8 mouse cellular contexts compared by ENCODE assay signal in the genomic region with DNA sequence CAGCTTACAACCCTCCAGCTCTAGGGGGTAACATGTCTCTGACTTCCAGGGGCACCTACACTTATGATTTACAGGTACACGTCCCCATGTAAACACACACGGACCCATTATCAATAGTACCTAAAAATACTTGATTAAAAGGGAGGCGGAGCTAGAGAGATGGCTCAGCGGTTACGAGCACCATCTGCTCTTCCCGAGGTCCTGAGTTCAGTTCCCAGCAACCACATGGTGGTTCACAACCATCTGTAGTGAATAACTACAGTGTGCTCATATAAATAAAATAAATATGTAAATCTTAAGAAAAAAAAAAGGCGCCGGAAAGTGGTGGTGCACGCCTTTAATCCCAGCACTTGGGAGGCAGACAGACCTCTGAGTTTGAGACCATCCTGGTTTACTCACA. TPM values are rescaled to one million over a fixed set of nuclear protein-coding genes. Genes with fewer than 3 reads are reported as not detected.
DNase-seq lines count a peak whose midpoint lies in the region; ATAC-seq and TF ChIP-seq lines count a peak whose summit lies in the region.

No protein-coding gene starts in this region.

- H3K9me3 ChIP-seq in heart, embryonic 11.5 days (replicated peaks; ENCODE audit: control insufficient read depth, low read length), result no peaks in the 10 kb centered on the region
- H3K9me3 ChIP-seq in ES-Bruce4 (replicated peaks; ENCODE audit: control insufficient read depth, insufficient read depth, low read length, poor library complexity, severe bottlenecking), result no peaks in the 10 kb centered on the region

- H3K27me3 ChIP-seq in heart, embryonic 11.5 days (ENCODE audit: control insufficient read depth, insufficient read depth, low read length), result no peaks in the 10 kb centered on the region
- H3K27me3 ChIP-seq in ES-Bruce4 (ENCODE audit: control insufficient read depth, insufficient read depth, low read length, poor library complexity, severe bottlenecking), result no peaks in the 10 kb centered on the region

- H3K36me3 ChIP-seq in heart, embryonic 11.5 days (ENCODE audit: control insufficient read depth, insufficient read depth, low read length), result no peaks in the 10 kb centered on the region
- H3K36me3 ChIP-seq in ES-Bruce4 (ENCODE audit: control insufficient read depth, insufficient read depth, low read length, poor library complexity, severe bottlenecking), result peaks cover 36% of the 10 kb centered on the region

- H3K4me2 ChIP-seq in heart, embryonic 11.5 days, result peak overlapping the region; percentile 73

- peak overlapping the region; percentile 74; the same call in 1 of the 2 replicates for H3K9ac ChIP-seq in heart, embryonic 11.5 days (ENCODE audit: low read depth, low read length)
- H3K9ac ChIP-seq in ES-Bruce4 (ENCODE audit: low read depth, poor library complexity, severe bottlenecking), result peak overlapping the region; percentile 98

- H3K4me1 ChIP-seq in heart, embryonic 11.5 days (ENCODE audit: control insufficient read depth, insufficient read depth, low read length), result no peaks in the 10 kb centered on the region; the same call in 1 of the 2 replicates
- no peaks in the 10 kb centered on the region for H3K4me1 ChIP-seq in ES-Bruce4 (ENCODE audit: control insufficient read depth, insufficient read depth, low read length)

- peak overlapping the region; percentile 84; the same call in 1 of the 2 replicates for H3K27ac ChIP-seq in heart, embryonic 11.5 days (ENCODE audit: low read depth, low read length)
- H3K27ac ChIP-seq in ES-Bruce4 (ENCODE audit: insufficient read depth, low read length), result peak overlapping the region; percentile 93

- 22% methylated on average over 9 of the region's 9 CpGs for WGBS in heart, embryonic 11.5 days (ENCODE audit: insufficient replicate concordance)

- H3K4me3 ChIP-seq in heart, embryonic 11.5 days (ENCODE audit: low read depth, low read length), result peak overlapping the region; percentile 62
- peak overlapping the region; percentile 100 for H3K4me3 ChIP-seq in ES-Bruce4 (ENCODE audit: low read depth, low read length)

- no peak for DNase-seq in heart, postnatal 25 days (ENCODE audit: low spot score)
- DNase-seq in thymus, postnatal 14 days, result no peak
- DNase-seq in yolk sac, embryonic 10.5 days (ENCODE audit: low spot score), result no peak
- no peak for DNase-seq in left cerebral cortex, postnatal 4 days

- TF ChIP-seq POLR2A in ES-Bruce4 (IDR thresholded peaks at IDR 0.05; ENCODE audit: insufficient read depth, low read length), result no peak

- no peak for TF ChIP-seq EP300 in ES-Bruce4 (IDR thresholded peaks at IDR 0.05; ENCODE audit: insufficient read depth, low read depth, low read length)

- intact Hi-C loops in heart, postnatal 25 days (cut with DNase I), result no loop called here
- intact Hi-C loops in left cerebral cortex, postnatal 4 days (cut with DNase I), result loop anchor here (10.0 kb wide), 1 partner anchor 461 kb away; no protein-coding TSS in a partner anchor

- no peak for ATAC-seq in heart, embryonic 11.5 days (replicated peaks; ENCODE audit: insufficient number of reproducible peaks, low FRiP score, low TSS enrichment)
- peak; percentile 22 for ATAC-seq in granulocyte monocyte progenitor cell, adult 5-6 weeks (replicated peaks; ENCODE audit: poor library complexity, severe bottlenecking)
- peak; percentile 22; the same call in 1 of the 2 replicates for ATAC-seq in megakaryocyte, adult 5-6 weeks (ENCODE audit: poor library complexity, severe bottlenecking)

- TF ChIP-seq CTCF in ES-Bruce4 (IDR thresholded peaks at IDR 0.05; ENCODE audit: low read depth, low read length), result no peak

RNA-seq across cellular contexts. Expression of gene Rpl39, which starts 0.5 kb away (rescaled TPM):
- 410 and 450 TPM in 2 replicates for polyA plus RNA-seq in heart, embryonic 11.5 days (2014; fragmentation: Nextera tagmentation; extraction: Ambion mirVana)
- 100 to 1,000 TPM; 313 to 327 TPM for total RNA-seq in heart, postnatal 25 days (2021)
- 1,538 and 1,601 TPM in 2 replicates for polyA plus RNA-seq in ES-Bruce4 (2011; ENCODE audit: insufficient read depth, insufficient read length, low read depth, missing spikeins)
- 2,391 and 2,751 TPM in 2 replicates for total RNA-seq in granulocyte monocyte progenitor cell, adult 5-6 weeks (2014; fragmentation: Nextera tagmentation)
- total RNA-seq in granulocyte monocyte progenitor cell, adult 5-6 weeks (2017), result 3,105 and 3,852 TPM in 2 replicates
- 1,116 and 1,186 TPM in 2 replicates for total RNA-seq in megakaryocyte, adult 5-6 weeks (2015)
- total RNA-seq in megakaryocyte, adult 5-6 weeks (2017), result 3,519 and 4,154 TPM in 2 replicates
- total RNA-seq in left cerebral cortex, postnatal 4 days (2021), result 100 to 1,000 TPM; 500 to 550 TPM

RNA-seq across cellular contexts. Expression of gene Upf3b, which starts 24.5 kb away (rescaled TPM):
- polyA plus RNA-seq in heart, embryonic 11.5 days (2014; fragmentation: Nextera tagmentation; extraction: Ambion mirVana), result 15.0 and 16.2 TPM in 2 replicates
- 1 to 10 TPM; 6.8 to 7.0 TPM for total RNA-seq in heart, postnatal 25 days (2021)
- polyA plus RNA-seq in ES-Bruce4 (2011; ENCODE audit: insufficient read depth, insufficient read length, low read depth, missing spikeins), result 57.0 and 61.2 TPM in 2 replicates
- total RNA-seq in granulocyte monocyte progenitor cell, adult 5-6 weeks (2014; fragmentation: Nextera tagmentation), result 48.5 and 59.1 TPM in 2 replicates
- 57.7 and 58.8 TPM in 2 replicates for total RNA-seq in granulocyte monocyte progenitor cell, adult 5-6 weeks (2017)
- total RNA-seq in megakaryocyte, adult 5-6 weeks (2015), result 18.2 and 24.7 TPM in 2 replicates
- total RNA-seq in megakaryocyte, adult 5-6 weeks (2017), result 25.6 and 26.2 TPM in 2 replicates
- total RNA-seq in left cerebral cortex, postnatal 4 days (2021), result 10 to 100 TPM; 23.2 to 27.6 TPM

RNA-seq across cellular contexts. Expression of gene Sowahd, which starts 37.0 kb away (rescaled TPM):
- 1.1 and 1.2 TPM in 2 replicates for polyA plus RNA-seq in heart, embryonic 11.5 days (2014; fragmentation: Nextera tagmentation; extraction: Ambion mirVana)
- total RNA-seq in heart, postnatal 25 days (2021), result not detected
- not detected in 2 replicates for polyA plus RNA-seq in ES-Bruce4 (2011; ENCODE audit: insufficient read depth, insufficient read length, low read depth, missing spikeins)
- total RNA-seq in granulocyte monocyte progenitor cell, adult 5-6 weeks (2014; fragmentation: Nextera tagmentation), result 0.38 TPM in 1 of 2 replicates, not detected in the other
- 0.15 and 1.2 TPM in 2 replicates for total RNA-seq in granulocyte monocyte progenitor cell, adult 5-6 weeks (2017)
- total RNA-seq in megakaryocyte, adult 5-6 weeks (2015), result not detected in 2 replicates
- total RNA-seq in megakaryocyte, adult 5-6 weeks (2017), result not detected in 2 replicates
- not detected for total RNA-seq in left cerebral cortex, postnatal 4 days (2021)

RNA-seq across cellular contexts. Expression of gene Nkap, which starts 40.9 kb away (rescaled TPM):
- 14.3 and 17.1 TPM in 2 replicates for polyA plus RNA-seq in heart, embryonic 11.5 days (2014; fragmentation: Nextera tagmentation; extraction: Ambion mirVana)
- 10 to 100 TPM in 1 of 2 experiments, 1 to 10 TPM in 1; 8.9 to 10.2 TPM for total RNA-seq in heart, postnatal 25 days (2021)
- polyA plus RNA-seq in ES-Bruce4 (2011; ENCODE audit: insufficient read depth, insufficient read length, low read depth, missing spikeins), result 26.1 and 27.2 TPM in 2 replicates
- total RNA-seq in granulocyte monocyte progenitor cell, adult 5-6 weeks (2014; fragmentation: Nextera tagmentation), result 11.0 and 15.8 TPM in 2 replicates
- total RNA-seq in granulocyte monocyte progenitor cell, adult 5-6 weeks (2017), result 16.3 and 65.0 TPM in 2 replicates
- 16.9 and 18.5 TPM in 2 replicates for total RNA-seq in megakaryocyte, adult 5-6 weeks (2015)
- total RNA-seq in megakaryocyte, adult 5-6 weeks (2017), result 30.5 and 37.4 TPM in 2 replicates
- total RNA-seq in left cerebral cortex, postnatal 4 days (2021), result 10 to 100 TPM; 19.8 to 25.8 TPM
